Mouse (Mus musculus) yolk sac, embryonic 10.5 days (tissue): ENCODE data around the gene Mslnl.
A peak's percentile ranks its signal among the peaks of the same experiment; 100 is the strongest.
"Not testable (repeated sequence)": the region's sequence is repeated elsewhere in the genome, so short reads cannot be mapped to it uniquely, and the experiment has no call there.

Experiments used
- DNase-seq: peaks from one replicate; pipeline ENCODE4 v3.0.0-alpha.2; 2017; ENCODE audit warnings: low spot score

The Mslnl gene

GRCm38 (mm10) chr17:25735745-25736144 lies at the start of gene Mslnl:
Gene Mslnl, plus strand, starts transcription at chr17:25736042.
- no peak for DNase-seq

- DNase-seq = no peak
Measured at GRCm38 (mm10) chr17:25686323-25686722, 49.5 kb upstream of the Mslnl start.

- no peak for DNase-seq
Measured at GRCm38 (mm10) chr17:25688922-25689321, 46.9 kb upstream of the Mslnl start.

- DNase-seq = no peak
Measured at GRCm38 (mm10) chr17:25696263-25696662, 39.6 kb upstream of the Mslnl start.

GRCm38 (mm10) chr17:25698446-25698845 lies 37.4 kb upstream of the Mslnl start:
- DNase-seq = peak; percentile 50

GRCm38 (mm10) chr17:25700863-25701496 lies 34.9 kb upstream of the Mslnl start:
- DNase-seq = no peak

- no peak for DNase-seq
Measured at GRCm38 (mm10) chr17:25709994-25710393, 25.8 kb upstream of the Mslnl start.

- no peak for DNase-seq
Measured at GRCm38 (mm10) chr17:25711136-25711535, 24.7 kb upstream of the Mslnl start.

GRCm38 (mm10) chr17:25715627-25716026 lies 20.2 kb upstream of the Mslnl start:
- DNase-seq = no peak

- DNase-seq = no peak
Measured at GRCm38 (mm10) chr17:25716130-25716529, 19.7 kb upstream of the Mslnl start.

GRCm38 (mm10) chr17:25716711-25717637 lies 18.9 kb upstream of the Mslnl start, which contains the start of gene Gng13:
Gene Gng13, plus strand, starts transcription at chr17:25717171.
- DNase-seq = no peak

GRCm38 (mm10) chr17:25717691-25718090 lies 18.2 kb upstream of the Mslnl start:
- DNase-seq = no peak

- DNase-seq = no peak
Measured at GRCm38 (mm10) chr17:25721476-25721875, 14.4 kb upstream of the Mslnl start.

GRCm38 (mm10) chr17:25723470-25723869 lies 12.4 kb upstream of the Mslnl start:
- no peak for DNase-seq

GRCm38 (mm10) chr17:25723919-25724318 lies 11.9 kb upstream of the Mslnl start:
- no peak for DNase-seq

- DNase-seq = no peak
Measured at GRCm38 (mm10) chr17:25725264-25725663, 10.6 kb upstream of the Mslnl start.

- peak; percentile 99 for DNase-seq
Measured at GRCm38 (mm10) chr17:25727265-25728008, 8.4 kb upstream of the Mslnl start, which contains the start of the genes Chtf18 and Rpusd1. Gene Chtf18, minus strand, starts transcription at chr17:25727419. Gene Rpusd1, plus strand, starts transcription at chr17:25727670.

GRCm38 (mm10) chr17:25728009-25728270 lies 7.9 kb upstream of the Mslnl start:
- no peak for DNase-seq

GRCm38 (mm10) chr17:25732082-25732481 lies 3.8 kb upstream of the Mslnl start:
- peak; percentile 71 for DNase-seq

- no peak for DNase-seq
Measured at GRCm38 (mm10) chr17:25735246-25735645, 596 bp upstream of the Mslnl start.

- DNase-seq = no peak
Measured at GRCm38 (mm10) chr17:25738861-25739260, 3.0 kb downstream of the Mslnl start.

- DNase-seq = not testable (repeated sequence)
Measured at GRCm38 (mm10) chr17:25741471-25741870, 5.6 kb downstream of the Mslnl start.

GRCm38 (mm10) chr17:25743831-25744230 lies 8.0 kb downstream of the Mslnl start:
- no peak for DNase-seq
